Mouse (Mus musculus): ENCODE data around the gene Plcg1. TPM values are rescaled to one million over a fixed set of nuclear protein-coding genes. Genes with fewer than 3 reads are reported as not detected.

Gene Plcg1
- 40.6 and 53.7 TPM in 2 replicates for polyA plus RNA-seq (2012; rRNA removed)

DNA sequence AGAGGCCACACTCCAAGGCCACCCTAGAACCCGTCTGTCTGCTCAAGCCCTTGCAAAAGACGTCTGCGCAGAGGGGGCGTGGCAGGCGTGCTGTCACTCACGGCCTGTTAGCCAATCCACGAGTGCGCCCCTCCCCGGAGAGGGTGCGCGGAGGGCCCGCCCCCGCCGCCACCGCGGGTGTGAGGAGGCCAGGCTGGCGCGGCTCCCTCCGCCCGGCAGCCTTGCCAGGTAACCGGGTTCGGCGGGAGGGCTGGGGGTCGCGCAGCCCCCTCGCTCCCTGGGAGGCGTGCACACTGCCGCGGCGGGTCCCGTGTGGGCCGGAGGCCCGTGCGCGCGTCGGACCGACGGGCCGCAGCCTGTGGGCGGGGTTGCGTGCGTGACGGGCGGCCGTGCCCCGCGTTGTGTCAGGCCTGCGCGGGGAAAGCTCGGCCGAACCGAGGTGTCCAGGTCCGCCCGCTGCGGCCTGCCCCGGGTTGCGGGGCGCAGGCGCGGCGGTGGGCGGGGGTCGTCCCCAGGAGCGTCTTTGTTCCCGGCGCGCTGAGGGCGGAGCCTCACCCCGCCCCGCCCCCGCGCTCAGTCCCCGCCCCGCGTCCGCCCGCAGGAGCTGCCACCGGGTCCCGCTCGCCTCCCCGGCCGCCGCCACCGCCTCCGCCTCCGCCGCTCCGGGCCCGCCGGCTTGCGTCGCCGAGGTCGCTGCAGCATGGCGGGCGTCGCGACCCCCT is at the start of gene Plcg1:
Plcg1 (plus strand) TSS at position 184 of the 722 bp plus-strand sequence.
- TF ChIP-seq POLR2A (IDR thresholded peaks at IDR 0.05; ENCODE audit: low read depth, low read length) (no peak; the same call in 1 of the 2 replicates), CTCF (IDR thresholded peaks at IDR 0.05; ENCODE audit: extremely low read depth, insufficient read depth, insufficient read length, insufficient replicate concordance) (no peak)
- no peaks in the 10 kb centered on the region for H3K27me3 ChIP-seq (ENCODE audit: control insufficient read depth, insufficient read depth, low read length)
- peak within 1 kb of the TSS; percentile 81 for H3K4me3 ChIP-seq (ENCODE audit: extremely low read depth, insufficient read depth, insufficient read length)
- H3K36me3 ChIP-seq (ENCODE audit: control insufficient read depth, insufficient read depth, low read length) = no peaks in the 10 kb centered on the region
- peaks cover 3% of the 10 kb centered on the region for H3K4me1 ChIP-seq (ENCODE audit: control insufficient read depth, insufficient read depth, insufficient read length)
- peak; percentile 81 to 91 for DNase-seq (ENCODE audit: low read depth in 1 of 2, low spot score in 2 of 2)
- WGBS = under 1% methylated on average over 93 of the region's 99 CpGs
- peak within 1 kb of the TSS; percentile 85 for H3K27ac ChIP-seq (ENCODE audit: insufficient read depth, low read length)

GRCm38 (mm10) chr2:160700271-160700670 is 30.8 kb upstream of the Plcg1 start:
- TF ChIP-seq POLR2A (IDR thresholded peaks at IDR 0.05; ENCODE audit: low read depth, low read length) = no peak
- TF ChIP-seq CTCF (IDR thresholded peaks at IDR 0.05; ENCODE audit: extremely low read depth, insufficient read depth, insufficient read length, insufficient replicate concordance) = no peak
- H3K36me3 ChIP-seq (ENCODE audit: control insufficient read depth, insufficient read depth, low read length) = peaks cover 22% of the 10 kb centered on the region
- no peak for DNase-seq (ENCODE audit: low read depth in 1 of 2, low spot score in 2 of 2)
- H3K4me3 ChIP-seq (ENCODE audit: extremely low read depth, insufficient read depth, insufficient read length) = no peak overlapping the region
- WGBS = 48% methylated on average over 5 of the region's 5 CpGs
- no peak overlapping the region for H3K27ac ChIP-seq (ENCODE audit: insufficient read depth, low read length)
- H3K27me3 ChIP-seq (ENCODE audit: control insufficient read depth, insufficient read depth, low read length) = no peaks in the 10 kb centered on the region
- no peaks in the 10 kb centered on the region for H3K4me1 ChIP-seq (ENCODE audit: control insufficient read depth, insufficient read depth, insufficient read length)

GRCm38 (mm10) chr2:160701603-160702002 is 29.5 kb upstream of the Plcg1 start:
- Histone ChIP-seq H3K27me3 (ENCODE audit: control insufficient read depth, insufficient read depth, low read length) (no peaks in the 10 kb centered on the region), H3K4me1 (ENCODE audit: control insufficient read depth, insufficient read depth, insufficient read length) (no peaks in the 10 kb centered on the region), H3K36me3 (ENCODE audit: control insufficient read depth, insufficient read depth, low read length) (peaks cover 23% of the 10 kb centered on the region), H3K27ac (ENCODE audit: insufficient read depth, low read length) (no peak overlapping the region), H3K4me3 (ENCODE audit: extremely low read depth, insufficient read depth, insufficient read length) (no peak overlapping the region)
- 39% methylated on average over 3 of the region's 3 CpGs for WGBS
- TF ChIP-seq POLR2A (IDR thresholded peaks at IDR 0.05; ENCODE audit: low read depth, low read length) = no peak
- no peak for TF ChIP-seq CTCF (IDR thresholded peaks at IDR 0.05; ENCODE audit: extremely low read depth, insufficient read depth, insufficient read length, insufficient replicate concordance)
- no peak for DNase-seq (ENCODE audit: low read depth in 1 of 2, low spot score in 2 of 2)

DNA sequence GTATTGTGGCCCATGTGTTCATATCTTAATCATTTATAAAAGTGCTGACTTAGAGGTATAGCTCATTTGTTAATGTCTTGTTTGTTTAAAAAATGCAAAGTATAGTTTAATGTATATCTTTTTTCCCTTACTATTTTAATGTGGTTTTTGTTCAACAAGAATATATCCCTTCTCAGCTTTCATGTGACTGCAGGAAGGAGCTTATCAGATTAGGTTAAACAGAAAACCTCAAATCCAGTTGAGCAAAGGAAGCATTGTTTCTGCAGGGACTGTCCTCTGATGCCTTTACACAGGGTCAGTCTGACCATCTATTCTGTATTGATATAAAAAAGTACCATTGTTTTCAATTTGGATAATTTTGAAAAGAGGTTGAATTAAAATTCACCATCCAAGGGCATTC is 28.3 kb upstream of the Plcg1 start:
- Histone ChIP-seq H3K4me3 (ENCODE audit: extremely low read depth, insufficient read depth, insufficient read length) (no peak overlapping the region), H3K36me3 (ENCODE audit: control insufficient read depth, insufficient read depth, low read length) (peaks cover 25% of the 10 kb centered on the region), H3K27me3 (ENCODE audit: control insufficient read depth, insufficient read depth, low read length) (no peaks in the 10 kb centered on the region), H3K4me1 (ENCODE audit: control insufficient read depth, insufficient read depth, insufficient read length) (no peaks in the 10 kb centered on the region), H3K27ac (ENCODE audit: insufficient read depth, low read length) (no peak overlapping the region)
- no peak for DNase-seq (ENCODE audit: low read depth in 1 of 2, low spot score in 2 of 2)
- no peak for TF ChIP-seq CTCF (IDR thresholded peaks at IDR 0.05; ENCODE audit: extremely low read depth, insufficient read depth, insufficient read length, insufficient replicate concordance)
- no peak for TF ChIP-seq POLR2A (IDR thresholded peaks at IDR 0.05; ENCODE audit: low read depth, low read length)

DNA sequence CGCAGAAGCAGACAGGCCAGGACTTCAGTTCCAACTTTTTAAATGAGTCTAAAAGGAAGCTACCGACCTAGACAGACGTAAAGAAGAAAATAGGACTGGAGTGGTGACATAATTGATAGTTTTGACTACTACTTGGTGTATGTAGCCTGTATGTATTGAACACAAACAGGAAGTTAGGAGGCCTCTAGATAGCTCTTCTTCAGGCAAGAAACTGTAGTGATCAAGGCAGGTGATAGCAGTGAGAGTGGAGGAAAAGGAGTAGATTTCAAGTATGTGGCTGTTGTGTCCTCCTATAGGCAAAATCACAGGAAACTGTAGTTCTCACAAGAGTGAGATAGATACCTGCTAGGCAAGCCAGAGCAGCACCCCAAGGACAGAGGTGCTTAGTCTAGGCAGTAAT is 23.4 kb upstream of the Plcg1 start:
- no peak for DNase-seq (ENCODE audit: low read depth in 1 of 2, low spot score in 2 of 2)
- Histone ChIP-seq H3K36me3 (ENCODE audit: control insufficient read depth, insufficient read depth, low read length) (peaks cover 30% of the 10 kb centered on the region), H3K27me3 (ENCODE audit: control insufficient read depth, insufficient read depth, low read length) (no peaks in the 10 kb centered on the region), H3K27ac (ENCODE audit: insufficient read depth, low read length) (no peak overlapping the region), H3K4me3 (ENCODE audit: extremely low read depth, insufficient read depth, insufficient read length) (no peak overlapping the region), H3K4me1 (ENCODE audit: control insufficient read depth, insufficient read depth, insufficient read length) (no peaks in the 10 kb centered on the region)
- 88% methylated on average over 3 of the region's 3 CpGs for WGBS
- TF ChIP-seq CTCF (IDR thresholded peaks at IDR 0.05; ENCODE audit: extremely low read depth, insufficient read depth, insufficient read length, insufficient replicate concordance) (no peak), POLR2A (IDR thresholded peaks at IDR 0.05; ENCODE audit: low read depth, low read length) (no peak)

DNA sequence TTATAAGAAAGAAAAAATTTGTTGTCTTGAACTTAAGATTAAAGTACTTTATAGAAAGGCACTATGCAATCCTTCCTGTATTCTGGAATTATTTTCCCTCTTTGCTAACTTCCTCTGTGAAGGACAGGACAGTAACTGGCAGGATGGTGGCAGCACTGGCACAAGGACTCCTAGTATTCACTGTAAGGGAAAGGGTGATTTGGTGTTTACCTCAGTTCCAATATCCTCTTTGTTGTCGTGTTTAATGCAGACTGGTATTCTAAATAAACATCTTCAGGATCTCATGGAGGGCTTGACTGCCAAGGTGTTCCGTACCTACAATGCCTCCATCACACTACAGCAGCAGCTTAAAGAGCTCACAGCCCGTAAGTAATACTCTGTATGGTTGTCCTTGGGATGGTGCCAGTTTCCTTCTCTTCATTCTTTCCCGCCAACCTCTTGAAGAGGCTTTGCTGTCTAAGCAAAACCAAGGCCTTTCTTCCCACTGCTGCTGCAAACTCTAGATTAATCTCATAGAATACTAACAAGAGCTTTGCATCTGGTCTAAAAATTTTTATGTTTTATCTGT is 15.6 kb upstream of the Plcg1 start:
- Histone ChIP-seq H3K4me1 (ENCODE audit: control insufficient read depth, insufficient read depth, insufficient read length) (no peaks in the 10 kb centered on the region), H3K27ac (ENCODE audit: insufficient read depth, low read length) (no peak overlapping the region), H3K4me3 (ENCODE audit: extremely low read depth, insufficient read depth, insufficient read length) (no peak overlapping the region), H3K27me3 (ENCODE audit: control insufficient read depth, insufficient read depth, low read length) (no peaks in the 10 kb centered on the region), H3K36me3 (ENCODE audit: control insufficient read depth, insufficient read depth, low read length) (peaks cover 35% of the 10 kb centered on the region)
- no peak for TF ChIP-seq CTCF (IDR thresholded peaks at IDR 0.05; ENCODE audit: extremely low read depth, insufficient read depth, insufficient read length, insufficient replicate concordance)
- no peak for TF ChIP-seq POLR2A (IDR thresholded peaks at IDR 0.05; ENCODE audit: low read depth, low read length)
- WGBS = 92% methylated on average over 4 of the region's 4 CpGs
- DNase-seq (ENCODE audit: low read depth in 1 of 2, low spot score in 2 of 2) = no peak

DNA sequence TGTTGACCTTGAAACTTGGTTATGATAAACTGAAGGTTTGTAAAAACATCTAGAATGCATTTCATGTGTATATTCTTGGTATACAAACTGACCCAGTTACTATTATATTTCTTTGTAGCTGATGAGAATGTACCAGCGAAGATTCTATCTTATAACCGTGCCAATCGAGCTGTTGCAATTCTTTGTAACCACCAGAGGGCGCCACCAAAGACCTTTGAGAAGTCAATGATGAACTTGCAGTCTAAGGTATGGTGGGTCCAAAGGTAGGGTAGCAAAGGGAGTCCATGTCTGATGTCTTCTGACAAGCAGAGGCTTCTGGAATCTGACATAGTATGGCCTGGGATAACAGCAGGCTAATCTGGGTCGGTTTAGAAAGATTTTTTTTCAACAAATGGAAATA is 13.8 kb upstream of the Plcg1 start:
- 73% methylated on average over 5 of the region's 5 CpGs for WGBS
- Histone ChIP-seq H3K27me3 (ENCODE audit: control insufficient read depth, insufficient read depth, low read length) (no peaks in the 10 kb centered on the region), H3K4me1 (ENCODE audit: control insufficient read depth, insufficient read depth, insufficient read length) (no peaks in the 10 kb centered on the region), H3K36me3 (ENCODE audit: control insufficient read depth, insufficient read depth, low read length) (peaks cover 33% of the 10 kb centered on the region), H3K4me3 (ENCODE audit: extremely low read depth, insufficient read depth, insufficient read length) (no peak overlapping the region), H3K27ac (ENCODE audit: insufficient read depth, low read length) (no peak overlapping the region)
- TF ChIP-seq POLR2A (IDR thresholded peaks at IDR 0.05; ENCODE audit: low read depth, low read length) = no peak
- peak; percentile 43; the same call in 1 of the 2 replicates for TF ChIP-seq CTCF (IDR thresholded peaks at IDR 0.05; ENCODE audit: extremely low read depth, insufficient read depth, insufficient read length, insufficient replicate concordance)
- peak in 1 of 2 experiments; percentile 36 for DNase-seq (ENCODE audit: low read depth in 1 of 2, low spot score in 2 of 2)

Data from spleen, adult 2 months (tissue).